17 mouse cellular contexts compared by ENCODE assay signal in genomic region chr2:77819539-77819938, GRCm38 (mm10). TPM values are rescaled to one million over a fixed set of nuclear protein-coding genes. Genes with fewer than 3 reads are reported as not detected.
DNase-seq lines count a peak whose midpoint lies in the region; ATAC-seq and TF ChIP-seq lines count a peak whose summit lies in the region.
"Had no signal": no experiment of that assay in that cellular context is flagged by ENCODE, and none has a peak within 500 bp of the region (broad histone marks: within the 10 kb centered on the region; RNA-seq: fewer than 3 reads in every experiment).

Gene Zfp385b (minus strand): TSS chr2:77819639.

- DNase-seq in midbrain, embryonic 10.5 days (ENCODE audit: low spot score), result no peak
- no peak for DNase-seq in left cerebral cortex, postnatal 10 days (ENCODE audit: extremely low spot score in 1 of 2, low spot score in 2 of 2)
- DNase-seq: adrenal gland, adult 2 months; cerebellum, postnatal 10 days; forebrain, postnatal 0 days; gastrocnemius, postnatal 36 days; kidney, adult 18-20 months; retina, postnatal 1 day had no signal

- no peaks in the 10 kb centered on the region for H3K9me3 ChIP-seq in intestine, postnatal 0 days (ENCODE audit: control insufficient read depth)
- no peaks in the 10 kb centered on the region for H3K9me3 ChIP-seq in intestine, embryonic 16.5 days (ENCODE audit: control insufficient read depth, low read length)
- 0 out of 2 replicates have a peak, but pooled peaks cover 2% of the 10 kb centered on the region for H3K9me3 ChIP-seq in midbrain, embryonic 16.5 days (replicated peaks; ENCODE audit: control insufficient read depth, low read length, poor library complexity, severe bottlenecking)
- no peaks in the 10 kb centered on the region for H3K9me3 ChIP-seq in midbrain, embryonic 10.5 days (replicated peaks)
- H3K9me3 ChIP-seq: lung, embryonic 15.5 days had no signal

- no peak within 1 kb of the TSS for H3K9ac ChIP-seq in intestine, postnatal 0 days (ENCODE audit: low read depth, low read length)
- H3K9ac ChIP-seq in intestine, embryonic 16.5 days (ENCODE audit: low read depth, low read length), result no peak within 1 kb of the TSS
- no peak within 1 kb of the TSS for H3K9ac ChIP-seq in midbrain, embryonic 16.5 days (ENCODE audit: low read depth, low read length)
- H3K9ac ChIP-seq: forebrain, postnatal 0 days; limb, embryonic 12.5 days; lung, embryonic 15.5 days had no signal

- ATAC-seq in intestine, postnatal 0 days, result no peak
- no peak for ATAC-seq in intestine, embryonic 16.5 days
- ATAC-seq in midbrain, embryonic 16.5 days, result no peak
- ATAC-seq in erythroid progenitor cell, adult 5-6 weeks (replicated peaks; ENCODE audit: low FRiP score, poor library complexity, severe bottlenecking), result no peak
- no peak for ATAC-seq in activated CD4-positive, CD25-positive, alpha-beta regulatory T cell, adult 4 months
- ATAC-seq: forebrain, postnatal 0 days; Patski had no signal

- no peak within 1 kb of the TSS for H3K27ac ChIP-seq in intestine, postnatal 0 days (ENCODE audit: low read depth, low read length)
- no peak within 1 kb of the TSS for H3K27ac ChIP-seq in intestine, embryonic 16.5 days (ENCODE audit: low read length)
- H3K27ac ChIP-seq in midbrain, embryonic 16.5 days (ENCODE audit: low read length), result no peak within 1 kb of the TSS
- no peak within 1 kb of the TSS for H3K27ac ChIP-seq in midbrain, embryonic 10.5 days (replicated peaks)
- H3K27ac ChIP-seq: limb, embryonic 12.5 days; lung, embryonic 15.5 days had no signal

- no peaks in the 10 kb centered on the region for H3K36me3 ChIP-seq in intestine, postnatal 0 days (ENCODE audit: control insufficient read depth, insufficient read depth)
- no peaks in the 10 kb centered on the region for H3K36me3 ChIP-seq in intestine, embryonic 16.5 days (ENCODE audit: control insufficient read depth, insufficient read depth, low read length)
- H3K36me3 ChIP-seq in midbrain, embryonic 16.5 days (ENCODE audit: control insufficient read depth, insufficient read depth, low read length), result no peaks in the 10 kb centered on the region
- H3K36me3 ChIP-seq in midbrain, embryonic 10.5 days, result no peaks in the 10 kb centered on the region
- H3K36me3 ChIP-seq: limb, embryonic 12.5 days; lung, embryonic 15.5 days had no signal

- intact Hi-C loops in left cerebral cortex, postnatal 10 days (cut with DNase I), result loop anchor here (5.0 to 10.0 kb wide), 2 partner anchors 52 to 95 kb away; no protein-coding TSS in a partner anchor

- H3K4me1 ChIP-seq in intestine, postnatal 0 days (replicated peaks; ENCODE audit: control insufficient read depth, insufficient read depth, low read length), result no peaks in the 10 kb centered on the region
- peaks cover 9% of the 10 kb centered on the region; the same call in 1 of the 2 replicates for H3K4me1 ChIP-seq in intestine, embryonic 16.5 days (ENCODE audit: control insufficient read depth, insufficient read depth, low read length)
- H3K4me1 ChIP-seq in midbrain, embryonic 16.5 days (ENCODE audit: control insufficient read depth, insufficient read depth, low read length), result peaks cover 6% of the 10 kb centered on the region
- peaks cover 21% of the 10 kb centered on the region for H3K4me1 ChIP-seq in midbrain, embryonic 10.5 days

- TF ChIP-seq CTCF in intestine, postnatal 0 days (IDR thresholded peaks at IDR 0.05; ENCODE audit: low read depth), result no peak

- no peak within 1 kb of the TSS for H3K4me2 ChIP-seq in intestine, postnatal 0 days (replicated peaks; ENCODE audit: low read depth)
- no peak within 1 kb of the TSS for H3K4me2 ChIP-seq in intestine, embryonic 16.5 days (ENCODE audit: low read depth, low read length)
- H3K4me2 ChIP-seq in midbrain, embryonic 16.5 days (ENCODE audit: low read length), result no peak within 1 kb of the TSS
- H3K4me2 ChIP-seq: limb, embryonic 12.5 days; lung, embryonic 15.5 days had no signal

- H3K27me3 ChIP-seq in intestine, postnatal 0 days (replicated peaks; ENCODE audit: control insufficient read depth, insufficient read depth, low read length), result peaks cover 20% of the 10 kb centered on the region
- H3K27me3 ChIP-seq in intestine, embryonic 16.5 days (replicated peaks; ENCODE audit: control insufficient read depth, insufficient read depth, low read length), result peaks cover 17% of the 10 kb centered on the region
- peaks cover 3% of the 10 kb centered on the region for H3K27me3 ChIP-seq in midbrain, embryonic 16.5 days (ENCODE audit: control insufficient read depth, insufficient read depth, low read depth, low read length)
- peaks cover 51% of the 10 kb centered on the region for H3K27me3 ChIP-seq in midbrain, embryonic 10.5 days (ENCODE audit: low read depth, poor library complexity, severe bottlenecking)

- no peak within 1 kb of the TSS for H3K4me3 ChIP-seq in intestine, postnatal 0 days (ENCODE audit: low read depth, low read length)
- H3K4me3 ChIP-seq in intestine, embryonic 16.5 days (ENCODE audit: low read length), result no peak within 1 kb of the TSS
- no peak within 1 kb of the TSS for H3K4me3 ChIP-seq in midbrain, embryonic 16.5 days (ENCODE audit: low read depth, low read length)
- no peak within 1 kb of the TSS for H3K4me3 ChIP-seq in midbrain, embryonic 10.5 days
- H3K4me3 ChIP-seq: limb, embryonic 12.5 days; lung, embryonic 15.5 days had no signal

RNA-seq across cellular contexts. Expression of gene Zfp385b, which starts in this region (rescaled TPM):
- polyA plus RNA-seq in intestine, postnatal 0 days (2015; fragmentation: Nextera tagmentation; extraction: Ambion mirVana), result 14.3 and 15.5 TPM in 2 replicates
- 6.8 and 7.5 TPM in 2 replicates for polyA plus RNA-seq in intestine, embryonic 16.5 days (2015; fragmentation: Nextera tagmentation; extraction: Ambion mirVana)
- polyA plus RNA-seq in midbrain, embryonic 16.5 days (2015; fragmentation: Nextera tagmentation; extraction: Ambion mirVana), result 12.2 and 15.3 TPM in 2 replicates
- polyA plus RNA-seq in midbrain, embryonic 10.5 days (2016; fragmentation: Nextera tagmentation; extraction: Ambion mirVana), result 1.5 and 1.6 TPM in 2 replicates
- 10 to 100 TPM; 41.6 to 42.4 TPM for total RNA-seq in left cerebral cortex, postnatal 10 days (2021)
- total RNA-seq in erythroid progenitor cell, adult 5-6 weeks (2015; ENCODE audit: low replicate concordance), result not detected in 2 replicates
- not detected in 2 replicates for total RNA-seq in erythroid progenitor cell, adult 5-6 weeks (2017; ENCODE audit: low replicate concordance)
- polyA plus RNA-seq in activated CD4-positive, CD25-positive, alpha-beta regulatory T cell, adult 4 months (2017; shearing (Covaris generic)), result under 1 TPM in 1 of 2 experiments, not detected in 1; 0.41 TPM
- polyA plus RNA-seq: spleen, adult 2 months had no signal

Comparison
In these comparisons a context has a peak if more than half of its experiments do, and no peak if none do; other contexts are left out.
1. RNA of gene Zfp385b (total RNA-seq): 41.6 to 42.4 TPM in left cerebral cortex, postnatal 10 days; not detected in erythroid progenitor cell, adult 5-6 weeks; every median in the first group is over 10 times any median in the second.